Mouse (Mus musculus): ENCODE data around the gene Stk32c. TPM values are rescaled to one million over a fixed set of nuclear protein-coding genes. Genes with fewer than 3 reads are reported as not detected.

Gene Stk32c
- polyA plus RNA-seq, 1 experiment from 2014 or later, result not detected

- H3K27ac ChIP-seq, result no peak overlapping the region
- H3K36me3 ChIP-seq, result no peaks in the 10 kb centered on the region
- DNase-seq (ENCODE audit: low spot score), result no peak
- 19% methylated on average over 7 of the region's 7 CpGs for WGBS
- H3K4me3 ChIP-seq, result no peak overlapping the region
- peaks cover 53% of the 10 kb centered on the region for H3K27me3 ChIP-seq (ENCODE audit: insufficient read depth, poor library complexity, severe bottlenecking)
- peaks cover 18% of the 10 kb centered on the region for H3K4me1 ChIP-seq
- H3K9me3 ChIP-seq, result no peaks in the 10 kb centered on the region
Measured at GRCm38 (mm10) chr7:139149373-139149772, 63.7 kb downstream of the Stk32c start.

DNA sequence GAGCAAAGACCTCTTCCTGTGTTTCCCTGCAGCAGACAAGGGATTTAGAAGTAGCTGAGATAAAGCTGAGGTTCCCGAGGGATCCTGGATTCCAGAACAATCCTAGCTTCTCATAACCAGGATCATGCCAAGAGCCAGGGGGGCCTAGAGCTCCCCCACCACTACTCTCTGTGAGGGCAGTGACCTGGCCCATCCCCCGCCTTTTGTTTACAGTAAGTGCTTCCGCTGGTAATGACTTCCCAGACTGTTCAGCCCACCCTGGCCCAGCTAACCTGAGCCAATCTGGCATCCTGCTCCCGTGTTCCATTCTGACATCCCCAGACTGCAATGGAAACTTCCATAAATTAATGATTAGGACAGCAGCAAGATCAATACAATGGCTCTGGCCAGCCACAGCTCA, 65.7 kb downstream of the Stk32c start:
- Histone ChIP-seq H3K36me3 (no peaks in the 10 kb centered on the region), H3K9me3 (no peaks in the 10 kb centered on the region), H3K27ac (no peak overlapping the region), H3K27me3 (ENCODE audit: insufficient read depth, poor library complexity, severe bottlenecking) (peaks cover 38% of the 10 kb centered on the region), H3K4me1 (peaks cover 18% of the 10 kb centered on the region), H3K4me3 (no peak overlapping the region)
- no peak for DNase-seq (ENCODE audit: low spot score)
- WGBS, result 36% methylated on average over 4 of the region's 4 CpGs

- 29% methylated on average over 7 of the region's 7 CpGs for whole genome bisulfite sequencing
- H3K9me3 ChIP-seq, result no peaks in the 10 kb centered on the region
- no peak overlapping the region for H3K27ac ChIP-seq
- peaks cover 35% of the 10 kb centered on the region for H3K27me3 ChIP-seq (ENCODE audit: insufficient read depth, poor library complexity, severe bottlenecking)
- no peak for DNase-seq (ENCODE audit: low spot score)
- peaks cover 12% of the 10 kb centered on the region for H3K4me1 ChIP-seq
- no peak overlapping the region for H3K4me3 ChIP-seq
- H3K36me3 ChIP-seq, result no peaks in the 10 kb centered on the region
Measured at GRCm38 (mm10) chr7:139145891-139146290, 67.2 kb downstream of the Stk32c start.

DNA sequence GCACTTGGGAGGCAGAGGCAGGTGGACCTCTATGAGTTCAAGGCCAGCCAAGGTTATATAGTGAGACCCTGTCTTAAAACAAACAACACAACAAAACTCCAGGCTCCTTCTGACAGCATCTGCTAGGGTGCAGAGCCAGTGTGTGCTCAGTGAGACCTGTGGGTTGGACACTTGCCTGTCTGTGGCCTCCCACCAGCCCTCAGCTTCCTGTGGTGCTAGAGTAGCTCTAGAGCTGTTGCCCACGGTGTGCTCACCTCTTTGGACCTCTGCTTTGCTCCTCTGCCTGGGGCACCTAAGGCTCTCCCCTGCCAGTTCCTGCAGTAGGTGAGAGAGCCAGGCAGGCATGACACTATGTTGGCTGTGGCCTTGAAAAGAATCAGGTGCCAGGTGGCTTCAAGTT, 69.3 kb downstream of the Stk32c start:
- WGBS, result 57% methylated on average over 1 of the region's 1 CpGs
- H3K4me3 ChIP-seq, result no peak overlapping the region

DNA sequence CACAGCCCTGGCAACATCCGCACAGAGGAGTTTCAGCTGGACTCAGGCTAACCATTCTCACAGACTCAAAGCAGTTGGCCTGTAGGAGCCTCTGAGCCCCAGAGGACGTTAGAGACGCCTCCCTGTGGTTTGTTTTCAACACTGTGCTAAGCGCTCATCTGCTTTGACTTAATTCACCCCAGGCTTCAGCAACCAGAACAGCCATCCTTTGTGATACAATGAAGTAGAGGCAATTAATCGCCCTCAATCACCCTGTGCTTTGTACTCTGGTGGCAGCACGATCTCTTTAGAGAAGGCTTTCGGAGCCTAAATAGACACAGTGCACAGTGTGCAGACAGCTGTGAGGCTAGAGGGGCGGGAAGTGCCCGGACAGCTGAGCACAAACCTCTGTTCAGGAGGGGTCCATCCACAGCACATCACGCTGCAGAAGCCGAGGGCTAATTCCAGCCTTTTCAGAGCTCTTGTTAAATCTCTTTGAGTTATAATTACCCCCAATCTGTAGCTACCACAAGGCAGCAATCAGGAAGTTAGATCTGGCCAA, 73.1 kb downstream of the Stk32c start:
- no peaks in the 10 kb centered on the region for H3K9me3 ChIP-seq
- peaks cover 11% of the 10 kb centered on the region; the same call in 1 of the 2 replicates for H3K27me3 ChIP-seq (ENCODE audit: insufficient read depth, poor library complexity, severe bottlenecking)
- H3K4me1 ChIP-seq, result peaks cover 17% of the 10 kb centered on the region
- no peak overlapping the region for H3K27ac ChIP-seq
- H3K4me3 ChIP-seq, result no peak overlapping the region
- H3K36me3 ChIP-seq, result no peaks in the 10 kb centered on the region
- no peak for DNase-seq (ENCODE audit: low spot score)
- 26% methylated on average over 11 of the region's 11 CpGs for WGBS

More for the DNA sequence above, 69.3 kb downstream of the Stk32c start:
- Histone ChIP-seq H3K9me3 (no peaks in the 10 kb centered on the region), H3K4me1 (peaks cover 18% of the 10 kb centered on the region), H3K36me3 (no peaks in the 10 kb centered on the region), H3K27me3 (ENCODE audit: insufficient read depth, poor library complexity, severe bottlenecking) (peaks cover 19% of the 10 kb centered on the region), H3K27ac (no peak overlapping the region)
- DNase-seq (ENCODE audit: low spot score), result no peak

DNA sequence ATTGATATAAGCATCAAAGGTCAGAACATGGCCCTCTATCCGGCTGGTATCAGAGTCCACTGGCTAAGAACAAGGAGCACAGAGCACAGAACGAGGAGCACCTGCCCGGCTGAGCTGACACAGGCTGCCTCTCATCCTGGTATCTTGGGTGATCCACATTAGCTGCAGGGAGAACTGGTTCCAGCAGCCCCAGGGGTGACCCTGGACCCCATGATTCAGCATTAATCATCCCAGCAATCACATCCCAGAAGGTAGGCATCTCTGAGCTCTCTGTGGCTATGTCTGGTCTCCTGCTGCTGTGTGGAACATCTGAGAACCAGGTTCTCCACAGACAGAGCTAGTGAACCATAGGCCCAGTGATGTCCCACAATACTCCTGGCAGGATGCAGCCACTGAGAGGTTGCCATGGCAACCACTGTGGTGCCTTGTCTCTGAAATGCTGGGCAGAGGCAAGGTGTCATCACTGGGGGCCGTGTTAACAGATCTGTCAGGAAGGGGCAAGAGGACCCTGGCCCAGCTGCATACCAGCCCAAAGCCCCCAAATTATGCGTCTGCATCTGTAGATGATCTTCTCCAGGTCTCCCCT, 76.1 kb downstream of the Stk32c start:
- H3K36me3 ChIP-seq, result no peaks in the 10 kb centered on the region
- no peak overlapping the region for H3K4me3 ChIP-seq
- no peak for DNase-seq (ENCODE audit: low spot score)
- H3K9me3 ChIP-seq, result no peaks in the 10 kb centered on the region
- H3K4me1 ChIP-seq, result peaks cover 20% of the 10 kb centered on the region
- WGBS, result 69% methylated on average over 5 of the region's 5 CpGs
- peaks cover 11% of the 10 kb centered on the region; the same call in 1 of the 2 replicates for H3K27me3 ChIP-seq (ENCODE audit: insufficient read depth, poor library complexity, severe bottlenecking)
- H3K27ac ChIP-seq, result no peak overlapping the region

DNA sequence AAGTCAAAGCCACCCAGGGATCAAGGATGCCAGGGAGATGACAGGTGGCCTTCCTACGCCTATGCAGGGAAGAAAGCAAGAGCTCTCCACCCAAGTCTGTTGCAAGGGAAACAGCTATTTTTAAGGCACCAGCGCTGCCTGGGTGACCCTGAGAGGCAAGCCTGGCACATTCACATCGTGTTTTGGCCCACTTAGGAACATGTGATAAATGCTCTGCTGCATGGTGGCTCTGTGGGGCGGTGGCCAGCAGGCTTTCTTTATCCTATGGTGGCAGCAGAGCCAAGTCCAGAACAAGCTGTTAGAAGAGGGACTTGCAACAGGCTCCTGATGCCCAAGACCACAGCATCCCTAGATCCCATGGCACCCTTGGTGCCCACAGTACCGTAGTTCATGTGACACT, 77.9 kb downstream of the Stk32c start:
- DNase-seq (ENCODE audit: low spot score), result no peak
- peaks cover 8% of the 10 kb centered on the region; the same call in 1 of the 2 replicates for H3K27me3 ChIP-seq (ENCODE audit: insufficient read depth, poor library complexity, severe bottlenecking)

DNA sequence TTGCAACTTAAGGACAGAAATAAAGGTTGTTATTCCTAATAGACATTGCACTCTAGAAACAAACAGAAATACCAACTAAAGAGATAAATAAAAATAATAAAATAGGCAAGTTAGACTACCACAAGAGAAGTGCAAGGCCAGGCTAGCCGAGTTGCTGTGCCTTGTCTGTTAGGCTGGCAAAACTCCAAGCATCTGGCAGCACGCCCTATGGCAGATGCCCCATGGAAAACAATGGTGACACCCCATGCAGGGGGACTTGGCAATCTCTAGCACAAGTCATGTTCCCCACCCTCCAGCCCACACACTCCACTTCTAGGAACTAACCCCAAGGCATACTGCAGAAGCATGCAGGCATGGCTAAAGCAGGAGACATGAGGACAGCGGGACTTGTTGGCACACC, 79.7 kb downstream of the Stk32c start:
- Histone ChIP-seq H3K27ac (no peak overlapping the region), H3K9me3 (no peaks in the 10 kb centered on the region), H3K36me3 (no peaks in the 10 kb centered on the region), H3K4me1 (peaks cover 17% of the 10 kb centered on the region), H3K4me3 (no peak overlapping the region), H3K27me3 (ENCODE audit: insufficient read depth, poor library complexity, severe bottlenecking) (peaks cover 21% of the 10 kb centered on the region)
- no peak for DNase-seq (ENCODE audit: low spot score)
- WGBS, result 81% methylated on average over 3 of the region's 3 CpGs

More for the DNA sequence above, 77.9 kb downstream of the Stk32c start:
- no peaks in the 10 kb centered on the region for H3K9me3 ChIP-seq
- WGBS, result 62% methylated on average over 5 of the region's 5 CpGs
- H3K27ac ChIP-seq, result no peak overlapping the region
- peaks cover 17% of the 10 kb centered on the region for H3K4me1 ChIP-seq
- H3K4me3 ChIP-seq, result no peak overlapping the region
- H3K36me3 ChIP-seq, result no peaks in the 10 kb centered on the region

- WGBS, result 76% methylated on average over 8 of the region's 8 CpGs
- H3K4me3 ChIP-seq, result no peak overlapping the region
- H3K4me1 ChIP-seq, result peaks cover 18% of the 10 kb centered on the region
- H3K9me3 ChIP-seq, result no peaks in the 10 kb centered on the region
- peaks cover 21% of the 10 kb centered on the region for H3K27me3 ChIP-seq (ENCODE audit: insufficient read depth, poor library complexity, severe bottlenecking)
- DNase-seq (ENCODE audit: low spot score), result no peak
- H3K27ac ChIP-seq, result no peak overlapping the region
- no peaks in the 10 kb centered on the region for H3K36me3 ChIP-seq
Measured at GRCm38 (mm10) chr7:139131538-139131937, 81.6 kb downstream of the Stk32c start.

DNA sequence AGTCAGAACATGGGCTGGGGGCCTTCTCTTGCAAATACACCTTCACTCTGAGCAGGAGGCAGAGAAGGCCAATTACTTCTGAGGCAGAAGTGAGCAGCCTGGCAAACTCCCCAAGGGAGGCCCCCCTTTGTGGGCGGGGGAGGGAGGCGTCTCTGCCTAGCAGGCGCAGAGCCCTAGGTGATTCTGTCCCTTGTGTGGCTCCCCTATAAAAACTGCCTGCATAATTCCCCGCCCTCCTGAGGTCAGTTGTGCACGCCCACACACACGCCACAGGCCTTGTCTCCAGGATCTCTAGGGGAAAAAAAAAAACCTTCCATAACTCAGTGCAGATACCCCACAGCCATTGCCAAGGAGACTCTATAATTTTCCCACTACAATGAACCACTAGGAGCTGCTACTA, 82.7 kb downstream of the Stk32c start:
- 57% methylated on average over 6 of the region's 6 CpGs for WGBS
- Histone ChIP-seq H3K4me1 (peaks cover 14% of the 10 kb centered on the region), H3K27ac (no peak overlapping the region), H3K36me3 (no peaks in the 10 kb centered on the region), H3K27me3 (ENCODE audit: insufficient read depth, poor library complexity, severe bottlenecking) (peaks cover 23% of the 10 kb centered on the region), H3K9me3 (no peaks in the 10 kb centered on the region), H3K4me3 (no peak overlapping the region)
- DNase-seq (ENCODE audit: low spot score), result no peak

GRCm38 (mm10) chr7:139128994-139129393, 84.1 kb downstream of the Stk32c start:
- H3K4me1 ChIP-seq, result peaks cover 8% of the 10 kb centered on the region; the same call in 1 of the 2 replicates
- 69% methylated on average over 4 of the region's 4 CpGs for WGBS
- H3K4me3 ChIP-seq, result no peak overlapping the region
- H3K9me3 ChIP-seq, result no peaks in the 10 kb centered on the region
- no peaks in the 10 kb centered on the region for H3K36me3 ChIP-seq
- no peak for DNase-seq (ENCODE audit: low spot score)
- H3K27me3 ChIP-seq (ENCODE audit: insufficient read depth, poor library complexity, severe bottlenecking), result peaks cover 28% of the 10 kb centered on the region
- H3K27ac ChIP-seq, result no peak overlapping the region

DNA sequence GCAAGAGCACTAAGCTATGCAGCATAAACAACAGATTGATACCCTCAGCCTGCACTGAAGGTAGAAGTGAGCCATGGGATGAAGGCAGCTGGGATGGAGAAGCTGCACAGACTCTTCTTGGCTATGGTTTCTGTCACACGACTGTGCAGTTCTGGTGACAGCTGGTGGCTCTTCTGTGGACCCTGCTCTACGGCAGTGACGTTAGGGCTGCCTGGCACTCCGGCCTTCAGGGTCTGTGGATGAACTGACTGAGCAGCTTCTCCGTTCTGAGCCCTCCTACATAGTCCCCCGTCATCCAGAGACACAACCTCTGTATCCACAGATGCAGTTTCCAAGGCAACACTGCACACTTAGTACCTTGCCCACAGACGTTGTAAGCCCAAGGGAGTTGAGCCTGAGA, 86.6 kb downstream of the Stk32c start:
- no peak overlapping the region for H3K27ac ChIP-seq
- 77% methylated on average over 7 of the region's 7 CpGs for WGBS
- H3K36me3 ChIP-seq, result no peaks in the 10 kb centered on the region
- no peaks in the 10 kb centered on the region for H3K9me3 ChIP-seq
- H3K27me3 ChIP-seq (ENCODE audit: insufficient read depth, poor library complexity, severe bottlenecking), result peaks cover 40% of the 10 kb centered on the region
- no peak overlapping the region for H3K4me3 ChIP-seq
- no peak for DNase-seq (ENCODE audit: low spot score)
- peaks cover 8% of the 10 kb centered on the region; the same call in 1 of the 2 replicates for H3K4me1 ChIP-seq

- Histone ChIP-seq H3K27me3 (ENCODE audit: insufficient read depth, poor library complexity, severe bottlenecking) (peaks cover 40% of the 10 kb centered on the region), H3K4me1 (peaks cover 8% of the 10 kb centered on the region; the same call in 1 of the 2 replicates), H3K9me3 (no peaks in the 10 kb centered on the region), H3K27ac (no peak overlapping the region), H3K4me3 (no peak overlapping the region), H3K36me3 (no peaks in the 10 kb centered on the region)
- no peak for DNase-seq (ENCODE audit: low spot score)
- 84% methylated on average over 4 of the region's 4 CpGs for WGBS
Measured at GRCm38 (mm10) chr7:139125881-139126280, 87.2 kb downstream of the Stk32c start.

GRCm38 (mm10) chr7:139119775-139120153, 93.3 kb downstream of the Stk32c start:
- no peaks in the 10 kb centered on the region for H3K9me3 ChIP-seq
- DNase-seq (ENCODE audit: low spot score), result no peak
- H3K27ac ChIP-seq, result no peak overlapping the region
- no peaks in the 10 kb centered on the region for H3K36me3 ChIP-seq
- peaks cover 35% of the 10 kb centered on the region for H3K27me3 ChIP-seq (ENCODE audit: insufficient read depth, poor library complexity, severe bottlenecking)
- H3K4me3 ChIP-seq, result no peak overlapping the region
- 50% methylated on average over 2 of the region's 2 CpGs for WGBS
- no peaks in the 10 kb centered on the region for H3K4me1 ChIP-seq
